Mouse (Mus musculus) embryonic facial prominence, embryonic 12.5 days (tissue): ENCODE results near the gene Slc6a16. TPM values are rescaled to one million over a fixed set of nuclear protein-coding genes. Genes with fewer than 3 reads are reported as not detected.

Experiments
- ATAC-seq: fragments of 200-750 bp; cut with Nextera tagmentation; 2 replicates; pipeline ENCODE4 v1.8.0; 2017; ENCODE audit not compliant: insufficient number of reproducible peaks, insufficient read depth, low FRiP score, low TSS enrichment
- H3K27ac ChIP-seq: fragments of 300-500 bp; sonication (generic); 2 replicates; pipeline ENCODE4 v1.5.1; 2016; ENCODE audit warnings: mild to moderate bottlenecking
- H3K27me3 ChIP-seq: fragments of 300-500 bp; sonication (generic); 2 replicates; pipeline ENCODE4 v1.6.1; 2016; ENCODE audit warnings: mild to moderate bottlenecking, moderate library complexity
- H3K36me3 ChIP-seq: fragments of 300-500 bp; sonication (generic); 2 replicates; pipeline ENCODE4 v1.6.1; 2016; ENCODE audit warnings: mild to moderate bottlenecking
- H3K4me1 ChIP-seq: fragments of 300-500 bp; sonication (generic); 2 replicates; pipeline ENCODE4 v1.6.1; 2016
- H3K4me2 ChIP-seq: fragments of 300-500 bp; sonication (generic); replicated peaks from 2 replicates; pipeline ENCODE4 v1.6.1; 2016; ENCODE audit warnings: mild to moderate bottlenecking, moderate library complexity
- H3K4me3 ChIP-seq: fragments of 300-500 bp; sonication (generic); 2 replicates; pipeline ENCODE4 v1.5.1; 2016; ENCODE audit warnings: mild to moderate bottlenecking
- H3K9ac ChIP-seq: fragments of 300-500 bp; sonication (generic); 2 replicates; pipeline ENCODE4 v1.6.1; 2016; ENCODE audit warnings: mild to moderate bottlenecking, moderate library complexity
- H3K9me3 ChIP-seq: fragments of 300-500 bp; sonication (generic); 2 replicates; pipeline ENCODE4 v1.6.1; 2016; ENCODE audit warnings: mild to moderate bottlenecking, moderate library complexity
- WGBS: fragments of 180-500 bp; shearing (Covaris S2); methylation state at CpG from one replicate; pipeline ENCODE4 v1.1.7; 2016; 5-methylcytosine and 5-hydroxymethylcytosine counted together
- polyA plus RNA-seq: library from polyadenylated mRNA; unstranded; fragments of >200 nt; fragmentation: Nextera tagmentation; extraction: Ambion mirVana; gene quantifications from 2 replicates; pipeline ENCODE4 v1.2.1, GENCODE M21; 2016

Gene Slc6a16
- polyA plus RNA-seq, 1 experiment from 2014 or later, result 0.22 TPM

- H3K4me3 ChIP-seq, result no peak overlapping the region
- no peak overlapping the region for H3K4me2 ChIP-seq
- no peaks in the 10 kb centered on the region for H3K9me3 ChIP-seq
- no peak overlapping the region for H3K27ac ChIP-seq
- H3K4me1 ChIP-seq, result no peaks in the 10 kb centered on the region
- no peak overlapping the region for H3K9ac ChIP-seq
- 79% methylated on average over 8 of the region's 8 CpGs for WGBS
- H3K27me3 ChIP-seq, result 0 out of 2 replicates have a peak, but pooled peaks cover 6% of the 10 kb centered on the region
- ATAC-seq, result no peak
- H3K36me3 ChIP-seq, result peaks cover 9% of the 10 kb centered on the region; the same call in 1 of the 2 replicates
These were observed 61.7 kb downstream of the Slc6a16 start for GRCm38 (mm10) chr7:45302626-45303025.

- Histone ChIP-seq H3K27ac (no peak overlapping the region), H3K4me1 (no peaks in the 10 kb centered on the region), H3K9ac (no peak overlapping the region), H3K9me3 (no peaks in the 10 kb centered on the region), H3K36me3 (peaks cover 9% of the 10 kb centered on the region; the same call in 1 of the 2 replicates), H3K4me2 (peak overlapping the region; percentile 38), H3K4me3 (0 out of 2 replicates have a peak overlapping the region, but pooled peaks have one; percentile 9), H3K27me3 (0 out of 2 replicates have a peak, but pooled peaks cover 4% of the 10 kb centered on the region)
- 17% methylated on average over 12 of the region's 13 CpGs for WGBS
- no peak for ATAC-seq
These were observed 64.0 kb downstream of the Slc6a16 start for GRCm38 (mm10) chr7:45304869-45305268.

- Histone ChIP-seq H3K9ac (no peak overlapping the region), H3K27ac (no peak overlapping the region), H3K4me2 (peak overlapping the region; percentile 38)
These were observed 64.4 kb downstream of the Slc6a16 start for GRCm38 (mm10) chr7:45305275-45305674.

GRCm38 (mm10) chr7:45308551-45309240, 67.8 kb downstream of the Slc6a16 start:
- H3K9ac ChIP-seq, result no peak overlapping the region

More at GRCm38 (mm10) chr7:45305275-45305674, 64.4 kb downstream of the Slc6a16 start:
- 5% methylated on average over 17 of the region's 17 CpGs for WGBS
- Histone ChIP-seq H3K36me3 (peaks cover 12% of the 10 kb centered on the region; the same call in 1 of the 2 replicates), H3K4me1 (no peaks in the 10 kb centered on the region), H3K27me3 (0 out of 2 replicates have a peak, but pooled peaks cover 7% of the 10 kb centered on the region), H3K9me3 (no peaks in the 10 kb centered on the region), H3K4me3 (0 out of 2 replicates have a peak overlapping the region, but pooled peaks have one; percentile 9)
- ATAC-seq, result peak; percentile 7; the same call in 1 of the 2 replicates

GRCm38 (mm10) chr7:45309455-45309854, 68.6 kb downstream of the Slc6a16 start:
- Histone ChIP-seq H3K27ac (no peak overlapping the region), H3K9me3 (no peaks in the 10 kb centered on the region), H3K27me3 (0 out of 2 replicates have a peak, but pooled peaks cover 9% of the 10 kb centered on the region), H3K4me2 (no peak overlapping the region), H3K4me3 (no peak overlapping the region), H3K9ac (no peak overlapping the region), H3K4me1 (peaks cover 16% of the 10 kb centered on the region), H3K36me3 (peaks cover 12% of the 10 kb centered on the region; the same call in 1 of the 2 replicates)
- 14% methylated on average over 9 of the region's 9 CpGs for WGBS
- no peak for ATAC-seq

More at GRCm38 (mm10) chr7:45308551-45309240, 67.8 kb downstream of the Slc6a16 start:
- Histone ChIP-seq H3K27me3 (0 out of 2 replicates have a peak, but pooled peaks cover 9% of the 10 kb centered on the region), H3K36me3 (peaks cover 11% of the 10 kb centered on the region; the same call in 1 of the 2 replicates), H3K4me1 (peaks cover 13% of the 10 kb centered on the region), H3K4me2 (no peak overlapping the region), H3K27ac (no peak overlapping the region), H3K9me3 (no peaks in the 10 kb centered on the region), H3K4me3 (no peak overlapping the region)
- ATAC-seq, result no peak
- WGBS, result 73% methylated on average over 14 of the region's 15 CpGs

GRCm38 (mm10) chr7:45312023-45312422, 71.1 kb downstream of the Slc6a16 start:
- H3K4me1 ChIP-seq, result peaks cover 16% of the 10 kb centered on the region
- 0 out of 2 replicates have a peak, but pooled peaks cover 5% of the 10 kb centered on the region for H3K27me3 ChIP-seq
- no peak overlapping the region for H3K4me2 ChIP-seq
- no peak overlapping the region for H3K9ac ChIP-seq
- H3K9me3 ChIP-seq, result no peaks in the 10 kb centered on the region
- 62% methylated on average over 8 of the region's 8 CpGs for WGBS
- H3K27ac ChIP-seq, result no peak overlapping the region
- no peak overlapping the region for H3K4me3 ChIP-seq
- peaks cover 16% of the 10 kb centered on the region for H3K36me3 ChIP-seq
- ATAC-seq, result no peak

- H3K27ac ChIP-seq, result no peak overlapping the region
- no peaks in the 10 kb centered on the region for H3K9me3 ChIP-seq
- H3K4me2 ChIP-seq, result peak overlapping the region; percentile 20; the same call in 1 of the 2 replicates
- peaks cover 17% of the 10 kb centered on the region for H3K36me3 ChIP-seq
- 15% methylated on average over 10 of the region's 10 CpGs for WGBS
- H3K9ac ChIP-seq, result no peak overlapping the region
- H3K27me3 ChIP-seq, result 0 out of 2 replicates have a peak, but pooled peaks cover 5% of the 10 kb centered on the region
- ATAC-seq, result no peak
- H3K4me3 ChIP-seq, result no peak overlapping the region
- H3K4me1 ChIP-seq, result peaks cover 16% of the 10 kb centered on the region
These were observed 72.0 kb downstream of the Slc6a16 start for GRCm38 (mm10) chr7:45312686-45313453.

- Histone ChIP-seq H3K27me3 (0 out of 2 replicates have a peak, but pooled peaks cover 5% of the 10 kb centered on the region), H3K9me3 (no peaks in the 10 kb centered on the region), H3K36me3 (peaks cover 17% of the 10 kb centered on the region), H3K9ac (no peak overlapping the region), H3K4me2 (no peak overlapping the region), H3K4me3 (no peak overlapping the region), H3K4me1 (peaks cover 16% of the 10 kb centered on the region), H3K27ac (no peak overlapping the region)
- 33% methylated on average over 9 of the region's 9 CpGs for WGBS
- no peak for ATAC-seq
These were observed 72.6 kb downstream of the Slc6a16 start for GRCm38 (mm10) chr7:45313495-45313894.

- H3K27me3 ChIP-seq, result 0 out of 2 replicates have a peak, but pooled peaks cover 3% of the 10 kb centered on the region
- H3K9me3 ChIP-seq, result no peaks in the 10 kb centered on the region
- no peak overlapping the region for H3K4me3 ChIP-seq
- no peak overlapping the region for H3K27ac ChIP-seq
- H3K36me3 ChIP-seq, result peaks cover 18% of the 10 kb centered on the region
- ATAC-seq, result no peak
- H3K4me1 ChIP-seq, result peaks cover 16% of the 10 kb centered on the region
- WGBS, result 88% methylated on average over 10 of the region's 10 CpGs
- no peak overlapping the region for H3K4me2 ChIP-seq
- no peak overlapping the region for H3K9ac ChIP-seq
These were observed 74.4 kb downstream of the Slc6a16 start for GRCm38 (mm10) chr7:45315182-45315701.

GRCm38 (mm10) chr7:45316536-45316935, 75.7 kb downstream of the Slc6a16 start:
- 89% methylated on average over 14 of the region's 14 CpGs for WGBS
- no peak overlapping the region for H3K27ac ChIP-seq
- peaks cover 16% of the 10 kb centered on the region for H3K36me3 ChIP-seq

GRCm38 (mm10) chr7:45322245-45322644, 81.4 kb downstream of the Slc6a16 start:
- Histone ChIP-seq H3K36me3 (peaks cover 28% of the 10 kb centered on the region), H3K4me2 (no peak overlapping the region), H3K27me3 (no peaks in the 10 kb centered on the region), H3K9ac (no peak overlapping the region), H3K4me1 (no peaks in the 10 kb centered on the region), H3K9me3 (no peaks in the 10 kb centered on the region), H3K27ac (no peak overlapping the region), H3K4me3 (no peak overlapping the region)
- 82% methylated on average over 4 of the region's 4 CpGs for WGBS
- no peak for ATAC-seq

More at GRCm38 (mm10) chr7:45316536-45316935, 75.7 kb downstream of the Slc6a16 start:
- Histone ChIP-seq H3K4me3 (no peak overlapping the region), H3K4me1 (peaks cover 16% of the 10 kb centered on the region), H3K9ac (no peak overlapping the region), H3K27me3 (no peaks in the 10 kb centered on the region), H3K4me2 (no peak overlapping the region), H3K9me3 (no peaks in the 10 kb centered on the region)
- no peak for ATAC-seq
